Mouse (Mus musculus) right cerebral cortex, postnatal 10 days (tissue): Measurements from ENCODE around the gene Clpsl2.
A peak's percentile ranks its signal among the peaks of the same experiment; 100 is the strongest.

Experiments used
- DNase-seq, 2 experiments: peaks; one replicate each; pipeline ENCODE4 v3.0.0; 2021; ENCODE audit warnings: low spot score in 2 of 2

The Clpsl2 gene

DNA sequence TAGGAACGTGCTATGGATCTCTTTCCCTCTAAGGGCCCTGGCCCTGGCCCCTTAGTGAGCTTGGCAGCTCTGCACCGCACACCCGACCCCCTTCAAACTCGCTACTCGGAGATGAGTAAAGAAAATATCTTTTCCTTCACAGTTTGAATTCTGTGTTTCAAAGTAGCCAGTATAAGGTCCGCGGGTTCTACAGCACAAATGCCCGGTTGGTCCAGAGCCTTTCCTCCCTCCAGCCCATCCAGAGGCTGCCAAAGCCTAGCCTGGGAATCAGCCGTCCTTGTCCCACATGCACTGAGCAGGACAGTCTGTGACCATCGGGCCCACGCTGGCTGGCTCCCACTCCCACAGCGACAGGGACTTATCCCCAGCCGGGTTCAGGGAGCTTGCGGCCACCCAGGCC is at the start of gene Clpsl2:
Gene Clpsl2 (plus strand): TSS at position 301 of the 400 bp plus-strand sequence.
- DNase-seq: no peak

- no peak for DNase-seq
Observed at GRCm38 (mm10) chr17:28500465-28500864, 48.7 kb upstream of the Clpsl2 start.

DNA sequence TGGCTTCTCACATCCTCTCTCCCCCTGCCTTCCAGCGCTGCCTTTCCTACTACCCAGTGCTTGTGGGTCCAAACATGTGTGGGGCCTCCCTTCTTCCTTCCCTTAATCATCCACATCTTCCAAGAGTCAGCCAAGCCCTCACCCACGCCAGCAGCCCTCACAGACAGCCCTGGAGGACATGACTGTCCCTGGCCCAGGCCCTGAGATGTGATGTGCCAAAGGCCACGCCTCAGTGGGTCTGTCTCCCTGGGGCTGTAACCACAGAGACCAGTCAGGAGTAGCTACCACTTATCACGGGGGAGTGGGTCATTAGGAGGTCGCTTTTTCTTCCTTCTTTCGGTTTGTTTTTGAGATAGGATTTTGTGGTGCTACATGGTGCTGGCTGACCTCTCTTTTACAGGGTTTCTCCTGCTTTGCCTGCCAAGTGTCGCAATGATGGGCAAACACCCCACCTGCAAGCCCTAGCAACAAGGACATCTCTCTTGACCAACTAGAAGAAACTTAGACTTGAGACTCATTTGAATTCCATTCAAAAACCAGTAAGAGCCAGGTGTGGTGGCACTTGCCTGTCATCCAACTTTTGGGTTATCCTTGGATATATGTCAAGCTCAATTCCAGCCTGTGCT is 46.9 kb upstream of the Clpsl2 start:
- no peak for DNase-seq

- no peak for DNase-seq
Observed at GRCm38 (mm10) chr17:28504182-28504581, 45.0 kb upstream of the Clpsl2 start.

GRCm38 (mm10) chr17:28505591-28505990 is 43.6 kb upstream of the Clpsl2 start:
- no peak for DNase-seq

GRCm38 (mm10) chr17:28506895-28507294 is 42.3 kb upstream of the Clpsl2 start:
- no peak for DNase-seq

DNA sequence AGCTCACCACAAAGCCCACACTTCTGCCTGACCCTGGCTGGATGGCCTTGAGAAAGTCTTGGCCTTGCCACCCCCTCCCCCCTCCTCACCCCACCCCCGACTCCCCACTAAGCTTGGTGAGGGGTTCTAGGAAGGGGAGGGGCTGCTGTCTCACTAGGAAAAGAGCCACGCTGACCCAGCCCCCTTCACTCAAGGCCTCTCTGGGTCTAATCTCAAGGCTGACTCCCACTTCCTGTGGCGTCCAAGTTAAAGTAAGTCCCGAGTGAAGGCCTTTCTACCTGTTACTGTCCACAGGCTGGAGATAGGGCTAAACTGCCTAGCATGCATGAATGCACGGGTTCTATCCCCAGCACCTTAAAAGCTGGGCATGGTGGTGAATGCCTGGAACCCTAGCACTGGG is 41.7 kb upstream of the Clpsl2 start:
- no peak for DNase-seq

GRCm38 (mm10) chr17:28510445-28511342 is 38.5 kb upstream of the Clpsl2 start:
- DNase-seq: no peak

- no peak for DNase-seq
Observed at GRCm38 (mm10) chr17:28511616-28512541, 37.3 kb upstream of the Clpsl2 start.

GRCm38 (mm10) chr17:28512696-28513095 is 36.5 kb upstream of the Clpsl2 start:
- no peak for DNase-seq

- DNase-seq: no peak
Observed at GRCm38 (mm10) chr17:28513337-28513736, 35.9 kb upstream of the Clpsl2 start.

GRCm38 (mm10) chr17:28513844-28514243 is 35.4 kb upstream of the Clpsl2 start:
- no peak for DNase-seq

GRCm38 (mm10) chr17:28514555-28514954 is 34.7 kb upstream of the Clpsl2 start:
- DNase-seq: no peak

- no peak for DNase-seq
Observed at GRCm38 (mm10) chr17:28515431-28516341, 33.5 kb upstream of the Clpsl2 start.

DNA sequence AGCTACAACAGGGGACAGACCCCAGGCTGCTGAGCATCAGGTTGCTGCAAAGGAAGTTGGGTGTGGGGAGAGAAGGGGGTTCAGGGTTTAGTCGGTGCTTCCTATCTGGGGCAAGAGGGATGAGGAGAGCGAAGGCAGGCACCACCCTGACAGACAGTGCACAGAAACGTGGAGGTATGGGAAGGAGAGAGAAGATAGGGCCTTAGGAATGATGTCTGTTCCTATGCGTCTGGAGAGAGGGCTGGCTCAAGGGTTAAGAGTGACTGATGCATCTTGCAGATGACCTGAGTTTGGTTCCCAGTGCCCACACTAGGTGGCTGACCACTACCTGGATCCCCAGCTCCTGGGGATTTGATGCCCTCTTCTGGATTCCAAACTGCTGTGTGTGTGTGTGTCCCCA is 32.3 kb upstream of the Clpsl2 start:
- DNase-seq: no peak

- peak; percentile 60 to 72 for DNase-seq
Observed at GRCm38 (mm10) chr17:28517441-28517955, 31.7 kb upstream of the Clpsl2 start, which contains the start of gene Fkbp5. TSS of gene Fkbp5 (minus strand) at chr17:28517527.

- peak; percentile 87 to 92 for DNase-seq
Observed at GRCm38 (mm10) chr17:28517956-28518614, 31.1 kb upstream of the Clpsl2 start.

- peak in 1 of 2 experiments; percentile 30 for DNase-seq
Observed at GRCm38 (mm10) chr17:28518615-28519071, 30.6 kb upstream of the Clpsl2 start.

GRCm38 (mm10) chr17:28519827-28520226 is 29.4 kb upstream of the Clpsl2 start:
- DNase-seq: no peak

DNA sequence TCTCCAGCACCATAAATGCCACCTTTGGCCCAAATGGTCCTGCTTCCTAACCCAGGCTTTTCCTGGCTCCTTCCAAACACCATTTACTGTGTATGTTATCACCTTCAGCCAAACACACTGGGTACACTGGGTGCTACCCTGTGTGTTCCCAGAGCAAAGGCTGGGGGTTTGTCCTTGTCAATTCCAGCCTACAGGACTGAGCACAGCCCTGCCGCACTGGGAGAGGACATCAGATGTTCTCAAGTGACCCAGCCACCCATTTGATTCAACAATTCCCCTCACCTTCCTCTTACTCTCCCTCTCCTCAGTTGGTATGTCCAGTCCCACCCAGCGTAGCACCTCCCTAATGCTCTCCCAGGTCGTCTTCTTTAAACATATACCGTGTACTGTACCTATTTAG is 28.6 kb upstream of the Clpsl2 start:
- DNase-seq: no peak
